Mouse (Mus musculus): ENCODE measurements around the gene Rasgef1a. TPM values are rescaled to one million over a fixed set of nuclear protein-coding genes. Genes with fewer than 3 reads are reported as not detected.

Rasgef1a gene
- polyA plus RNA-seq, 1 experiment from 2014 or later = 1.4 TPM

DNA sequence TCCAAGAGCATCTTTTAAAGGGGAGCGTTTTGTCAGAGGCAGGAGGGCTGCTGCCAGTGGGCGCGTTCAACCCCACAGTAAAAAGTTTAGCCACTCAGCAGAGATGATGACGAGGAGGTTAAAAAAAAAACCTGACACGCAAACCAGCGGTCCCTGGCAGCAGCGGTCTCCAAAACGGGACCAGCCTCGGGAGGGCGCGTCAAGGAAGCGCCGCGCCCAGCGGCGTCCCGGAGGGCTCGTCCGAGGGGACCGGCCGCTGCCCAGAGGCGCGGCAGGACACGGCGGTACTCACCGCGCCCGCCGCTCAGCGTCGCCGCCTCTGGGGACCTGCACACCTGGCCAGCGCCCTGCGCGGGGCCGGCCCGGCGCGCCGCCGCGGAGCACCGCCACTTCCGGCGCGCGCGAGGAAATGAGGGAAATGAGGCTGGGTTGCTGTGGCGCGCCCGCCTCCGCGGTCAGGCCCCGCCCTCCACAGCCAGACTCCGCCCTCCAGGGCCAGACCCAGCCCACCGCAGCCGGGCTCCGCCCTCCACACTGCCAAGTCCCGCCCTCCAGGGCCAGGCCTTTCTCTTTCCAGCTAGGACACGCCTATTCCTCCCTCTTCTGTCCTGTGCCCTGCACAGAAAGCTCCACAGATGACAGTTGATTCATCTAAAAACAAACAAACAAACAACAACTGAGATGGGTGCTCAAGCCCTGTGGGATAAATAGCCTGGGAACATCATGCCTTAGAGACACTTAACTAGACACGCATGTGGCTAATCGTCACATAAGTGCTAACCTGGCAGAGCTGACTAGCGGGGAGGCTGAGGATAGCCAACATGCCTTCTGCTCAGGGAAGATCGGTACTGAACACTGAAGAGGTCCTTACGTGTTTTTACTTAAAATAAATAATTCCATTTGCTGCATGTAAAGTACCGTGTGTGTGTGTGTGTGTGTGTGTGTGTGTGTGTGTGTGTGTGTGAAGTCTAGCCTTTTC is 127.8 kb downstream of the Rasgef1a start, which contains the start of gene Csgalnact2:
Gene Csgalnact2 (minus strand): TSS at position 410 of the 979 bp plus-strand sequence.
- 6% methylated on average over 60 of the region's 66 CpGs for WGBS

DNA sequence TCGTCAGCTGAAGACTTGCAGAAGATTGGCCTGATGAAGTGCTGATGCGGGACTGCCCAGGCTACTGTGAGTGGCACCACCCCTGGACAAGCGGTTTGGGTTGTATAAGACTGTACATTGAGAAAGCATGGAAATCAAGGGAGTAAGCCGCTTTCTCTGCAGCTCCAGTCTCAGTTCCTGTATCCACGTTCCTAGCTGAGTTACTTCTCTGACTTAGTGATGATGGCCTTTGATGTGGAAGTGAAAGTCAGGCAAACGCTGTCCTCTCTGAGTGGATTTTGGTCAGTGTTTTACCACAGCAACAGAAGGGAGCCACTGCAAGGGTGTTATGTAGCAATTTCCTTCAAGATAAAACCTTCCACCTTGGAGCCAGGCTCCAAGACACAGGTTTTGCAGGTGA is 129.7 kb downstream of the Rasgef1a start:
- no peaks in the 10 kb centered on the region for H3K27me3 ChIP-seq (ENCODE audit: insufficient read depth, low read length)
- 81% methylated on average over 6 of the region's 6 CpGs for WGBS
- no peak overlapping the region for H3K4me2 ChIP-seq (ENCODE audit: low read length)
- no peaks in the 10 kb centered on the region for H3K4me1 ChIP-seq (replicated peaks; ENCODE audit: insufficient read depth, low read length)
- no peak overlapping the region for H3K4me3 ChIP-seq (replicated peaks; ENCODE audit: low read depth, low read length)
- H3K9me3 ChIP-seq (replicated peaks; ENCODE audit: low read length) = no peaks in the 10 kb centered on the region
- TF ChIP-seq CTCF (IDR thresholded peaks at IDR 0.05; ENCODE audit: low read depth) = no peak
- H3K27ac ChIP-seq = no peak overlapping the region
- DNase-seq (ENCODE audit: low spot score) (no peak), ATAC-seq (replicated peaks; ENCODE audit: low FRiP score, low read depth) (no peak)
- H3K9ac ChIP-seq (ENCODE audit: low read depth, low read length) = no peak overlapping the region
- no peaks in the 10 kb centered on the region for H3K36me3 ChIP-seq (ENCODE audit: insufficient read depth, low read length)

More for the DNA sequence above, 127.8 kb downstream of the Rasgef1a start, which contains the start of gene Csgalnact2:
- H3K4me1 ChIP-seq (replicated peaks; ENCODE audit: insufficient read depth, low read length) = no peaks in the 10 kb centered on the region
- H3K27me3 ChIP-seq (ENCODE audit: insufficient read depth, low read length) = no peaks in the 10 kb centered on the region
- peak within 1 kb of the TSS; percentile 65; the same call in 1 of the 2 replicates for H3K27ac ChIP-seq
- H3K4me3 ChIP-seq (replicated peaks; ENCODE audit: low read depth, low read length) = peak within 1 kb of the TSS; percentile 69
- peak within 1 kb of the TSS; percentile 65 for H3K4me2 ChIP-seq (ENCODE audit: low read length)
- H3K9me3 ChIP-seq (replicated peaks; ENCODE audit: low read length) = no peaks in the 10 kb centered on the region
- ATAC-seq (replicated peaks; ENCODE audit: low FRiP score, low read depth) = peak; percentile 100
- no peak for TF ChIP-seq CTCF (IDR thresholded peaks at IDR 0.05; ENCODE audit: low read depth)
- peak within 1 kb of the TSS; percentile 78 for H3K9ac ChIP-seq (ENCODE audit: low read depth, low read length)
- H3K36me3 ChIP-seq (ENCODE audit: insufficient read depth, low read length) = no peaks in the 10 kb centered on the region
- peak; percentile 96 for DNase-seq (ENCODE audit: low spot score)

Small RNA genes lying within 50 kb of the gene (microRNA-seq; reads per million reads assigned to microRNA genes)
- gene Mir7044 = 0.60 reads per million

Other genes with a start within 250 kb of the Rasgef1a start
- 93.5 and 95.6 TPM in 2 replicates for gene Zfp637, start 170.3 kb upstream of the Rasgef1a start, polyA plus RNA-seq (2015; fragmentation: Nextera tagmentation; extraction: Ambion mirVana)
- 9.0 and 11.0 TPM in 2 replicates for gene Zfp239, start 149.3 kb upstream of the Rasgef1a start, polyA plus RNA-seq (2015; fragmentation: Nextera tagmentation; extraction: Ambion mirVana)
- 555 and 598 TPM in 2 replicates for gene Hnrnpf, start 111.1 kb upstream of the Rasgef1a start, polyA plus RNA-seq (2015; fragmentation: Nextera tagmentation; extraction: Ambion mirVana)
- gene Fxyd4, start 73.7 kb upstream of the Rasgef1a start, polyA plus RNA-seq (2015; fragmentation: Nextera tagmentation; extraction: Ambion mirVana) = 193 and 222 TPM in 2 replicates
- gene Csgalnact2, start 127.7 kb downstream of the Rasgef1a start, polyA plus RNA-seq (2015; fragmentation: Nextera tagmentation; extraction: Ambion mirVana) = 19.7 and 20.1 TPM in 2 replicates
- gene Ret, start 186.3 kb downstream of the Rasgef1a start, polyA plus RNA-seq (2015; fragmentation: Nextera tagmentation; extraction: Ambion mirVana) = 10.1 and 11.1 TPM in 2 replicates